Mouse (Mus musculus): ENCODE data around the gene Ddx54. TPM values are rescaled to one million over a fixed set of nuclear protein-coding genes. Genes with fewer than 3 reads are reported as not detected.
A peak's percentile ranks its signal among the peaks of the same experiment; 100 is the strongest.

The Ddx54 gene
- total RNA-seq (2012; rRNA removed), result 90.7 and 108 TPM in 2 replicates

- no peak for TF ChIP-seq HCFC1 (IDR thresholded peaks at IDR 0.05; ENCODE audit: borderline replicate concordance, insufficient read depth, low read length)
- no peak for TF ChIP-seq ZNF384 (IDR thresholded peaks at IDR 0.05; ENCODE audit: low read depth, low read length)
- TF ChIP-seq CHD2 (IDR thresholded peaks at IDR 0.05; ENCODE audit: low read depth, low read length), result no peak
- TF ChIP-seq ZC3H11A (IDR thresholded peaks at IDR 0.05; ENCODE audit: borderline replicate concordance, low read depth, low read length), result no peak
- TF ChIP-seq MAFK (IDR thresholded peaks at IDR 0.05; ENCODE audit: insufficient read depth, low read depth, low read length), result no peak
- Histone ChIP-seq H3K9me3 (ENCODE audit: control insufficient read depth, insufficient read depth, low read depth, low read length) (no peaks in the 10 kb centered on the region), H3K4me1 (ENCODE audit: control insufficient read depth in 2 of 2, insufficient read depth in 2 of 2, low read length in 2 of 2, poor library complexity in 1 of 2) (peaks cover 0 to 9% of the 10 kb centered on the region in 2 experiments; a peak in 1 of 4 replicates), H3K27ac (ENCODE audit: insufficient read depth, low read depth, low read length, poor library complexity, severe bottlenecking) (peak within 1 kb of the TSS; percentile 81), H3K4me3 (ENCODE audit: insufficient read depth in 1 of 2, low read depth in 1 of 2, low read length in 2 of 2, poor library complexity in 1 of 2, severe bottlenecking in 1 of 2) (peak within 1 kb of the TSS; percentile 85 to 92), H3K36me3 (ENCODE audit: control insufficient read depth, insufficient read depth, low read length, poor library complexity, severe bottlenecking) (peaks cover 21% of the 10 kb centered on the region; the same call in 1 of the 2 replicates), H3K9ac (ENCODE audit: insufficient read depth, low read depth, low read length, poor library complexity, severe bottlenecking) (peak within 1 kb of the TSS; percentile 95)
- in situ Hi-C loops (cut with MboI; ENCODE audit: low sequenced_read_pairs in 2 of 2, unreplicated experiment in 2 of 2), result no loop called here
- DNase-seq (ENCODE audit: low read depth, low spot score), result peak; percentile 93
These were observed at the start of gene Ddx54, which contains the start of gene Rita1 for GRCm38 (mm10) chr5:120612442-120612821. Ddx54 (plus strand) TSS chr5:120612739. Rita1 (minus strand) TSS chr5:120612589.

GRCm38 (mm10) chr5:120562956-120563913 is 49.3 kb upstream of the Ddx54 start:
- peak overlapping the region; percentile 89 for H3K27ac ChIP-seq (ENCODE audit: insufficient read depth, low read depth, low read length, poor library complexity, severe bottlenecking)
- no peaks in the 10 kb centered on the region for H3K9me3 ChIP-seq (ENCODE audit: control insufficient read depth, insufficient read depth, low read depth, low read length)
- TF ChIP-seq MAFK (IDR thresholded peaks at IDR 0.05; ENCODE audit: insufficient read depth, low read depth, low read length) (no peak), ZC3H11A (IDR thresholded peaks at IDR 0.05; ENCODE audit: borderline replicate concordance, low read depth, low read length) (no peak), ZNF384 (IDR thresholded peaks at IDR 0.05; ENCODE audit: low read depth, low read length) (peak; percentile 96), CHD2 (IDR thresholded peaks at IDR 0.05; ENCODE audit: low read depth, low read length) (no peak), HCFC1 (IDR thresholded peaks at IDR 0.05; ENCODE audit: borderline replicate concordance, insufficient read depth, low read length) (no peak)
- H3K9ac ChIP-seq (ENCODE audit: insufficient read depth, low read depth, low read length, poor library complexity, severe bottlenecking), result peak overlapping the region; percentile 42
- H3K36me3 ChIP-seq (ENCODE audit: control insufficient read depth, insufficient read depth, low read length, poor library complexity, severe bottlenecking), result no peaks in the 10 kb centered on the region
- peak; percentile 69 for DNase-seq (ENCODE audit: low read depth, low spot score)
- in situ Hi-C loops (cut with MboI; ENCODE audit: low sequenced_read_pairs in 2 of 2, unreplicated experiment in 2 of 2), result no loop called here
- H3K4me3 ChIP-seq (ENCODE audit: insufficient read depth in 1 of 2, low read depth in 1 of 2, low read length in 2 of 2, poor library complexity in 1 of 2, severe bottlenecking in 1 of 2), result peak overlapping the region; percentile 3 to 39; a peak in 3 of 4 replicates
- peaks cover 6 to 27% of the 10 kb centered on the region in 2 experiments for H3K4me1 ChIP-seq (ENCODE audit: control insufficient read depth in 2 of 2, insufficient read depth in 2 of 2, low read length in 2 of 2, poor library complexity in 1 of 2)

- no peak for DNase-seq (ENCODE audit: low read depth, low spot score)
- peaks cover 6 to 21% of the 10 kb centered on the region in 2 experiments for H3K4me1 ChIP-seq (ENCODE audit: control insufficient read depth in 2 of 2, insufficient read depth in 2 of 2, low read length in 2 of 2, poor library complexity in 1 of 2)
These were observed 48.6 kb upstream of the Ddx54 start for GRCm38 (mm10) chr5:120563914-120564311.

GRCm38 (mm10) chr5:120565171-120565905 is 47.2 kb upstream of the Ddx54 start:
- TF ChIP-seq HCFC1 (IDR thresholded peaks at IDR 0.05; ENCODE audit: borderline replicate concordance, insufficient read depth, low read length) (no peak), ZNF384 (IDR thresholded peaks at IDR 0.05; ENCODE audit: low read depth, low read length) (no peak), ZC3H11A (IDR thresholded peaks at IDR 0.05; ENCODE audit: borderline replicate concordance, low read depth, low read length) (no peak), MAFK (IDR thresholded peaks at IDR 0.05; ENCODE audit: insufficient read depth, low read depth, low read length) (no peak), CHD2 (IDR thresholded peaks at IDR 0.05; ENCODE audit: low read depth, low read length) (no peak)
- peaks cover 6 to 11% of the 10 kb centered on the region in 2 experiments for H3K4me1 ChIP-seq (ENCODE audit: control insufficient read depth in 2 of 2, insufficient read depth in 2 of 2, low read length in 2 of 2, poor library complexity in 1 of 2)
- no peaks in the 10 kb centered on the region for H3K36me3 ChIP-seq (ENCODE audit: control insufficient read depth, insufficient read depth, low read length, poor library complexity, severe bottlenecking)
- H3K9me3 ChIP-seq (ENCODE audit: control insufficient read depth, insufficient read depth, low read depth, low read length), result no peaks in the 10 kb centered on the region
- H3K27ac ChIP-seq (ENCODE audit: insufficient read depth, low read depth, low read length, poor library complexity, severe bottlenecking), result no peak overlapping the region
- DNase-seq (ENCODE audit: low read depth, low spot score), result no peak
- H3K9ac ChIP-seq (ENCODE audit: insufficient read depth, low read depth, low read length, poor library complexity, severe bottlenecking), result no peak overlapping the region
- no peak overlapping the region for H3K4me3 ChIP-seq (ENCODE audit: insufficient read depth in 1 of 2, low read depth in 1 of 2, low read length in 2 of 2, poor library complexity in 1 of 2, severe bottlenecking in 1 of 2)
- in situ Hi-C loops (cut with MboI; ENCODE audit: low sequenced_read_pairs in 2 of 2, unreplicated experiment in 2 of 2), result no loop called here

More at GRCm38 (mm10) chr5:120563914-120564311, 48.6 kb upstream of the Ddx54 start:
- Histone ChIP-seq H3K4me3 (ENCODE audit: insufficient read depth in 1 of 2, low read depth in 1 of 2, low read length in 2 of 2, poor library complexity in 1 of 2, severe bottlenecking in 1 of 2) (peak overlapping the region in 1 of 2 experiments; percentile 3; a peak in 1 of 4 replicates), H3K27ac (ENCODE audit: insufficient read depth, low read depth, low read length, poor library complexity, severe bottlenecking) (no peak overlapping the region; the same call in 1 of the 2 replicates), H3K36me3 (ENCODE audit: control insufficient read depth, insufficient read depth, low read length, poor library complexity, severe bottlenecking) (no peaks in the 10 kb centered on the region), H3K9ac (ENCODE audit: insufficient read depth, low read depth, low read length, poor library complexity, severe bottlenecking) (no peak overlapping the region), H3K9me3 (ENCODE audit: control insufficient read depth, insufficient read depth, low read depth, low read length) (no peaks in the 10 kb centered on the region)
- in situ Hi-C loops (cut with MboI; ENCODE audit: low sequenced_read_pairs in 2 of 2, unreplicated experiment in 2 of 2), result no loop called here
- no peak for TF ChIP-seq MAFK (IDR thresholded peaks at IDR 0.05; ENCODE audit: insufficient read depth, low read depth, low read length)

Data from ES-E14 (cell line).